Mouse (Mus musculus) adrenal gland, postnatal 4 days (tissue): ENCODE results near the gene Tcap. TPM values are rescaled to one million over a fixed set of nuclear protein-coding genes. Genes with fewer than 3 reads are reported as not detected.

Experiments used
- DNase-seq, 2 experiments: peaks; one replicate each; pipeline ENCODE4 v3.0.0; 2021 to 2022; ENCODE audit warnings: low spot score in 2 of 2, mixed read lengths in 2 of 2
- long read RNA-seq, 2 experiments: library from polyadenylated mRNA; stranded (forward); transcript quantifications; one replicate each; pipeline ENCODE4 v2.0.0; 2021
- total RNA-seq, 2 experiments: library from RNA; stranded (reverse); gene quantifications; 2 replicates each; pipeline ENCODE4 v1.2.3; 2021

The Tcap gene
- 10 to 100 TPM in 1 of 2 experiments, 1 to 10 TPM in 1; 8.6 to 16.7 TPM for total RNA-seq
- long read RNA-seq, experiment 1, transcript Tcap-201 (2 exons, 948 nt): major isoform, 33 of 36 reads
- long read RNA-seq, experiment 1, partial matches to known transcripts: 3 of 36 reads
- long read RNA-seq, experiment 1, other reads (novel, unspliced or antisense): 0 of 36 reads
- long read RNA-seq, experiment 2, transcript Tcap-201 (2 exons, 948 nt): major isoform, 16 of 18 reads
- long read RNA-seq, experiment 2, partial matches to known transcripts: 2 of 18 reads
- long read RNA-seq, experiment 2, other reads (novel, unspliced or antisense): 0 of 18 reads

- no peak for DNase-seq
Measured at GRCm38 (mm10) chr11:98383261-98384030, at the start of gene Tcap. Tcap (plus strand) TSS chr11:98383811.

- DNase-seq: no peak
Measured at GRCm38 (mm10) chr11:98333981-98334741, 49.5 kb upstream of the Tcap start.

- DNase-seq: no peak
Measured at GRCm38 (mm10) chr11:98335250-98335649, 48.4 kb upstream of the Tcap start.

GRCm38 (mm10) chr11:98336245-98337107 is 47.1 kb upstream of the Tcap start:
- no peak for DNase-seq

GRCm38 (mm10) chr11:98338507-98338961 is 45.1 kb upstream of the Tcap start:
- DNase-seq: no peak

- DNase-seq: no peak
Measured at GRCm38 (mm10) chr11:98339071-98339501, 44.5 kb upstream of the Tcap start.

GRCm38 (mm10) chr11:98339679-98340287 is 43.8 kb upstream of the Tcap start:
- DNase-seq: no peak

GRCm38 (mm10) chr11:98340597-98340996 is 43.0 kb upstream of the Tcap start:
- DNase-seq: no peak

- DNase-seq: no peak
Measured at GRCm38 (mm10) chr11:98341174-98341573, 42.4 kb upstream of the Tcap start.

GRCm38 (mm10) chr11:98342000-98342945 is 41.3 kb upstream of the Tcap start:
- peak; percentile 92 to 94 for DNase-seq

GRCm38 (mm10) chr11:98345253-98345652 is 38.4 kb upstream of the Tcap start:
- DNase-seq: peak; percentile 58 to 69

GRCm38 (mm10) chr11:98346168-98346567 is 37.4 kb upstream of the Tcap start:
- no peak for DNase-seq

- DNase-seq: no peak
Measured at GRCm38 (mm10) chr11:98347385-98348082, 36.1 kb upstream of the Tcap start.

- no peak for DNase-seq
Measured at GRCm38 (mm10) chr11:98348083-98348961, 35.3 kb upstream of the Tcap start, which contains the start of gene Ppp1r1b. Ppp1r1b (plus strand) TSS chr11:98348404.

- DNase-seq: no peak
Measured at GRCm38 (mm10) chr11:98349308-98349707, 34.3 kb upstream of the Tcap start.

GRCm38 (mm10) chr11:98352272-98352990 is 31.2 kb upstream of the Tcap start:
- no peak for DNase-seq
